Mouse (Mus musculus) right cerebral cortex, postnatal 10 days (tissue): Measurements from ENCODE around the gene Sprr2k.
"Not testable (repeated sequence)": the region's sequence is repeated elsewhere in the genome, so short reads cannot be mapped to it uniquely, and the experiment has no call there.

Experiments used
- DNase-seq, 2 experiments: peaks; one replicate each; pipeline ENCODE4 v3.0.0; 2021; ENCODE audit warnings: low spot score in 2 of 2

The Sprr2k gene

GRCm38 (mm10) chr3:92432282-92432681, at the start of gene Sprr2k:
Sprr2k (plus strand) TSS chr3:92432582.
- DNase-seq: no peak

- no peak for DNase-seq
Observed at GRCm38 (mm10) chr3:92385385-92385784, 47.0 kb upstream of the Sprr2k start, which contains the start of gene Sprr2h. Sprr2h (plus strand) TSS chr3:92385685.

DNA sequence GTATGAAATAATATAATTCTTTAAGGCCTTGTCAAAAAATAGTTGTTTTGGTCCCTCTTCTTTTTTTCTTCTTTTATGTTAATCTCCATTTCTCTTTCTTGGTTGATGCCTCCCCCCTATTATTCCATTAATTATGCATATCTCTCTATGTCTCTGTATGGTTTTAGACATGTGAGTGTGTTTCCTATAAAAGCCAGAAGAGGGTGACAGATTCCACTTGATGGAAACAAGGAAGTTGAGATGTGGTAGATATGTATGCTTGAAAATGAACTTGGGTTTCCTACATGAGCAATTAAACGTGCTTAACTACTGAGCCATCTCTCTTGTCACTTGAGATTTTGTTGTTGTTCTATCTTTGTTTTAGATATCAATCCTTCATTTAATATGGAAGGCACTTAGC, 38.1 kb upstream of the Sprr2k start:
- DNase-seq: no peak

DNA sequence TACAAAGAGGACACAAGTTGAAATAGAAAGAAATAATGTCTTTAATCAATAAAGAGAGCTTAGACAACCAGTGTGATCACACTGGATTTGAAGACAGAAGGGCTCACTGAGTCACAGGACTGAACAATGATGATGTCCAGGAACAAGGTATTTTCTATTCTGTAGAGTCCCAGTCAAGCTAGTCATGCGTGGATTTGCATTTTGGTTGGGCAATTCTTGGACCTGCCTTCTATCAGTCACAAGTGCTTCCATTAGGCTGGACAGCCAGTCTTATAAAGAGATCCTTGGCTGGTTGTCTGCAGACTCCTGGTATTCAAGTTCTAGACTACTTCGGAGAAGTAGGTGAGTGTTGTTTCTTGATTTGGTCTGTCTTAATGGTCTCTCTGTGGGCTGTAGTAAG, 24.7 kb upstream of the Sprr2k start, which contains the start of gene Sprr2i:
Sprr2i (plus strand) TSS at position 301 of the 400 bp plus-strand sequence.
- DNase-seq: no peak

DNA sequence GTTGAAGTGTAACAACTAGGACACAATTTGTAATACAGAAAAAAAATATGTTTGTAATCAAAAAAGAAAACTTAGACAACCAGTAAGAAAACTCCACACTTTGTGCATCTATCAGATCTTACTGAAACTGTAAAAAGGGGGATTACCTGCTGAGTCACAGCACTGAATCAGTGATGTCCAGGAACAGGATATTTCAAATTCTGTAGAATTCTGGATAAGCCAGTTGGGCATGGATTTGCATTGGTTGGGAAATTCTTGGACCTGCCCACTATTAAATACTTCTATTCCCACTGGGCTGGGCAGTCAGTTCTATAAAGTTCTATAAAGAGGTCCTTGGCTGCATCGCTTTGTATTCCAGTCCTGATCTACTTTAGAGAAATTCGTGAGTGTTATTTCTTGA, 14.6 kb upstream of the Sprr2k start, which contains the start of gene Sprr2j-ps:
Sprr2j-ps (plus strand) TSS at position 301 of the 400 bp plus-strand sequence.
- DNase-seq: no peak

DNA sequence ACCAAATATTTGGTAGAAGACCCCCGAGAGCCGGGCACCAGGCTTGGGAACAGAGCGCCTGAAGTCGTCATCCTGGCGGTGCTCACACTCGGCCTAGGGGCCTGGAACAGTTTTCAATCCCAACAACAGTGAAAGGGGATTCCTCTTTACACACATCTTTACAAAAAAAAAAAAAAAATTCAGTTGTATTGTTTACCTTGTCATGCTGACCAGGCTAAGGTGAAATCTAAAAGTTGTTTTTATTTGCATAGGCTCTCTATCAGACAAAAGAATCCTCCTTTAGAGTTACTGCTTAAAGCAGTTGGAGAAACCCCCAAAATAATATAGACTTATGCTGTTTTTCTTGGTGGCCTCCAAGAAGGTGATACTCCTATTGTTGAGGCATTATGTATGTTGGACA, 3.1 kb upstream of the Sprr2k start, which contains the start of gene Gm9774:
Gm9774 (minus strand) TSS at position 101 of the 400 bp plus-strand sequence.
- DNase-seq: no peak

- DNase-seq: no peak
Observed at GRCm38 (mm10) chr3:92438689-92439088, 6.3 kb downstream of the Sprr2k start, which contains the start of gene Sprr1b. Sprr1b (minus strand) TSS chr3:92438789.

DNA sequence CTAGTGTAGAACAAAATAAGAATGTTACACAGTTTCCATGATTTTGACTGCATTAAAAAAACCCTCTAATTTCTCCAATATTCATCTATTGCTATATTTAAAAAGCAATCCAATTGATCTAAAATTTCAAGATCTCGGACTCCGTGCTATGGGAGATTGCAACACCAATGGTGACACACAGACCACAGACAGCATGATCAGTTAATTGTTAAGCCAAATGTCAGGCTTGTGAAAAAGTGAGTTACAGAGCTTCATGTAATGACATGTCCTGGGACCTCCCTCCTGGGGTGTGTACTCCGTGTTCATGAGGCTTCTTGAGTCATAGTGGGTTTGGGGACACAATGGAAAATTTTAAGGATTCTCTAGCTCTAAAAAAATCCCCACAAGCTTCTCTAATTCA, 7.8 kb downstream of the Sprr2k start:
- no peak for DNase-seq

GRCm38 (mm10) chr3:92455151-92455550, 22.8 kb downstream of the Sprr2k start:
- no peak for DNase-seq

DNA sequence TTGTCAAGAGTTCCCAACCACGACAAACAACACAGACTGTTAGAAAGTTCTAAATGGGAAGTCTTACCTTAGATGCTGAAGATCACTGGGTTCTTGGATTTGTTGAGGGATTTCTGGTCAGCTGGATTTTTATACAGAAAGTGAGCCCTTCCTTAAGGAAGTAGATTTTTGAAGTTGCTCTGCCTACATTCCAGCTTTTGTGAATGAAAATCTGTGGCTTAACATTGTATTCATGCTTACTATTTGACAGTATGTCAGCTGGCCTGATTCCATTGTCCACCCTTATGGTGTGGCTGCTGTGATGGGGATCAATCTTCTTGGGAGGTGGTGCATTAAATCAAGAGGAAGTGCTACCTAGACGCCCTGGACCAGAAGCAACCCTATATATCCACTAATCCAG, 26.2 kb downstream of the Sprr2k start, which contains the start of gene Sprr3:
Sprr3 (minus strand) TSS at position 101 of the 400 bp plus-strand sequence.
- DNase-seq: no peak

DNA sequence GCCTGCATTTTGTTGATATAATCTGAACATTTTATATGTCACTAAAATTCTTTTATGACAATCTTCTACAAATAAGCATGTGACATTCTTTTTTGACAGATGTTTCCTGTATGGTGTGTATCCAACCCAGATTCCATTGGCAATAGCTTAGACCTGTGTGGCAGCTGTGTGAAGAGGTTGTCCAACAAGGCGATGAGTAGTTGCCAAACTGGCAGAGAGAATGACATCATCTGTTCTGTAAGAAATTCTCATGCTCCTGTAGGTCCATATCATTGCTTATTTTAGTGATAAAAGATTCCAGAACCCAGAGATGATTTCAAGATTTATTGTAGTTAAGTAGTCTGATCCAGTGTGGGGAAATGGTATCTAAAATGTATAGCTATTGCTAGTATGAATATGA, 34.2 kb downstream of the Sprr2k start:
- DNase-seq: no peak

GRCm38 (mm10) chr3:92467424-92467823, 35.0 kb downstream of the Sprr2k start:
- DNase-seq: no peak

DNA sequence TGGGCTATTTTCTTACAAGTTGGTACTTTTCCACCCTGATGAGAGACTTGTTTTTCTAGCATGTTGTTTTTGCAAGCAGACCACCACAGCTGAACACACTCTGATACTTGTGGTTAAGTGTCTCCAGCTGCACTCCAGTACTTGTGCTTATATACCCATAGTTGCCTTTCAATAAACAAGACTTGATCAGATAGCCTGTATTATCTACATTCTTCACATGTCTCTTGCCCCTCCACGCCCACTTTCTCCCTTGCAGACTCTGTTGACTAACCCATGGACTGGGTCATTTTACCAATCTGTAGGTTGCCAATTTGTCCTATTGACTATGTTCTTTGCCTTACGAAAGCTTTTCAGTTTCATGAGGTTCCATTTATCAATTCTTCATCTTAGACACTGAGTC, 37.7 kb downstream of the Sprr2k start:
- no peak for DNase-seq

- DNase-seq: not testable (repeated sequence)
Observed at GRCm38 (mm10) chr3:92481249-92481648, 48.9 kb downstream of the Sprr2k start.
